Mouse (Mus musculus) hindbrain, embryonic 14.5 days (tissue): Measurements from ENCODE around the gene Lpp. TPM values are rescaled to one million over a fixed set of nuclear protein-coding genes. Genes with fewer than 3 reads are reported as not detected.

ENCODE experiments used
- ATAC-seq: fragments of 200-750 bp; cut with Nextera tagmentation; 2 replicates; pipeline ENCODE4 v1.8.0; 2017; ENCODE audit warnings: moderate number of reproducible peaks, mild to moderate bottlenecking, moderate TSS enrichment, moderate library complexity; ENCODE audit not compliant: low FRiP score
- DNase-seq: peaks from one replicate; pipeline ENCODE4 v3.0.0-alpha.2; 2015; ENCODE audit warnings: low spot score
- H3K27ac ChIP-seq: fragments of 300-500 bp; sonication (generic); 2 replicates; pipeline ENCODE4 v1.5.1; 2014; ENCODE audit warnings: mild to moderate bottlenecking, moderate library complexity
- H3K27me3 ChIP-seq: fragments of 300-500 bp; sonication (generic); 2 replicates; pipeline ENCODE4 v1.6.1; 2014; ENCODE audit warnings: mild to moderate bottlenecking, low read length, mixed read lengths; ENCODE audit not compliant: control insufficient read depth, insufficient read depth
- H3K36me3 ChIP-seq: fragments of 300-500 bp; sonication (generic); replicated peaks from 2 replicates; pipeline ENCODE4 v1.6.1; 2014; ENCODE audit not compliant: control insufficient read depth, insufficient read depth
- H3K4me1 ChIP-seq: fragments of 300-500 bp; sonication (generic); replicated peaks from 2 replicates; pipeline ENCODE4 v1.6.1; 2014; ENCODE audit warnings: antibody characterized with exemption, low read length, mixed read lengths; ENCODE audit not compliant: control insufficient read depth, insufficient read depth
- H3K4me2 ChIP-seq: fragments of 300-500 bp; sonication (generic); replicated peaks from 2 replicates; pipeline ENCODE4 v1.6.1; 2014; ENCODE audit warnings: mild to moderate bottlenecking, moderate library complexity
- H3K4me3 ChIP-seq: fragments of 300-500 bp; sonication (generic); replicated peaks from 2 replicates; pipeline ENCODE4 v1.5.1; 2014; ENCODE audit warnings: mild to moderate bottlenecking, low read length
- H3K9ac ChIP-seq: fragments of 300-500 bp; sonication (generic); 2 replicates; pipeline ENCODE4 v1.6.1; 2014
- H3K9me3 ChIP-seq: fragments of 300-500 bp; sonication (generic); 2 replicates; pipeline ENCODE4 v1.6.1; 2016; ENCODE audit warnings: low read length; ENCODE audit not compliant: control insufficient read depth
- WGBS: fragments of 180-500 bp; shearing (Covaris S2); extraction: QIAGEN DNeasy Blood & Tissue Kit; methylation state at CpG from one replicate; pipeline ENCODE4 v1.1.7; 2014; 5-methylcytosine and 5-hydroxymethylcytosine counted together
- polyA plus RNA-seq: library from polyadenylated mRNA; unstranded; fragments of >200 nt; fragmentation: Nextera tagmentation; extraction: Ambion mirVana; gene quantifications from 2 replicates; pipeline ENCODE4 v1.2.1, GENCODE M21; 2014

Lpp gene
- polyA plus RNA-seq, 1 experiment from 2014 or later = 13.0 TPM

DNA sequence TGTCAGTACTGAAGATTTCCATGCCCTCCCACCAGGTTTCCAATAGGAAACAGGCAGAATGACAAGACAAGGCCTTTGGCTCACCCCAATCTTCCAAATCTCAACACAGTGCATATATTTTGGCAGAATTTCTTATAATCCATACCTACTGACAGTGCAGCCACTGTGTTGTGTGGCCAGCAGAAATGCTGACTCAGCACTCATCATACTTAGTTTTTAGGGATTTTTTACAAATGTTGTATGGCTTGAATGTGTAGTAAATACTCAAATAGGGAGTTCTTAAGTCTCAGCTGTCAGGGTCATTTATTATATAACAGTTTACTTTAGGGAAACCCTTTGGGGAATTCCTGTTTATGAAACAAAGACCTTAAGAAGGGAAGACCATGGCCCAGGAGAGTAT, 202.2 kb downstream of the Lpp start:
- H3K9ac ChIP-seq = no peak overlapping the region
- ATAC-seq = no peak

GRCm38 (mm10) chr16:24598567-24598966, 205.3 kb downstream of the Lpp start:
- DNase-seq (no peak), ATAC-seq (no peak)
- H3K4me3 ChIP-seq = no peak overlapping the region
- WGBS = 84% methylated on average over 7 of the region's 7 CpGs
- H3K9ac ChIP-seq = no peak overlapping the region
- no peak overlapping the region for H3K4me2 ChIP-seq
- H3K36me3 ChIP-seq = no peaks in the 10 kb centered on the region
- H3K27me3 ChIP-seq = no peaks in the 10 kb centered on the region
- H3K27ac ChIP-seq = no peak overlapping the region
- no peaks in the 10 kb centered on the region for H3K9me3 ChIP-seq
- H3K4me1 ChIP-seq = no peaks in the 10 kb centered on the region

More for the DNA sequence above, 202.2 kb downstream of the Lpp start:
- no peaks in the 10 kb centered on the region for H3K36me3 ChIP-seq
- no peaks in the 10 kb centered on the region for H3K9me3 ChIP-seq
- no peaks in the 10 kb centered on the region for H3K27me3 ChIP-seq
- H3K4me3 ChIP-seq = no peak overlapping the region
- no peak for DNase-seq
- H3K27ac ChIP-seq = no peak overlapping the region
- no peak overlapping the region for H3K4me2 ChIP-seq
- H3K4me1 ChIP-seq = no peaks in the 10 kb centered on the region

- WGBS = 73% methylated on average over 7 of the region's 7 CpGs
Measured at GRCm38 (mm10) chr16:24599766-24600165, 206.5 kb downstream of the Lpp start.

DNA sequence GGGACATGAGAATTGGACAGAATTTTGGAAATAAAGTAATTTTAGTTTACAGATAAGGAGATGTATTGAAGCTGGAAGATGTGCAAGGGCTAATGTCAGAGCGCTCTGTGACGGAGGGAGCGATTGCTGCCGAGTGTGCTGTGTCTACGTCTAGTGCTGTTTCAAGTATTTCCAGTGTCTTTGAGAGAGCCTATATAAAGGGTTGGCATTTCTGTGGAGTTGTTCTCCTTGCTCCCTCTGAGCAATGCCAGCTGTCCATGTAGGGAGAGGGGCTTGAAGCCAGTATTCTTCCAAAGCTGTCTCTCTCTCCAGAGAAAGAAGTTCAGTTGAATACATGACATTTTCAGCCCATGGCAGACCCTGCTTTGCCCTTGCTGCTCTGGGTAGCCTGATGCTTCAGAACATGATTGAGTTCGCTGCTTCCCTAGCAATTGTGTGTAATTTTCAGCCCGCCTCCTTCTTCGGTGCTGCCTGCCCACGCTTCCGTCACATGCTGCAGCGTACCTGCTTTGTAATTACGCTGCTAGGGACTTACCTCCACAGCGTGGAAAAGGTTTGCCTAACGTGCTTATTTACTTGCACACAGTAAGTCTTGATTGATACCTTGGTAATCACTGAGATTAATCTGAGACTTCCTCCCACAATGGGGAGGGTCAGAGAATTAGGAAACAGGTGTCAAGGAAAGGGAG, 207.1 kb downstream of the Lpp start:
- DNase-seq (no peak), ATAC-seq (no peak)
- Histone ChIP-seq H3K9me3 (no peaks in the 10 kb centered on the region), H3K27me3 (no peaks in the 10 kb centered on the region), H3K4me1 (no peaks in the 10 kb centered on the region), H3K4me2 (no peak overlapping the region), H3K27ac (no peak overlapping the region), H3K9ac (no peak overlapping the region), H3K36me3 (no peaks in the 10 kb centered on the region), H3K4me3 (no peak overlapping the region)
- 83% methylated on average over 14 of the region's 14 CpGs for WGBS

More at GRCm38 (mm10) chr16:24599766-24600165, 206.5 kb downstream of the Lpp start:
- H3K4me1 ChIP-seq = no peaks in the 10 kb centered on the region
- H3K9ac ChIP-seq = no peak overlapping the region
- DNase-seq = no peak
- H3K36me3 ChIP-seq = no peaks in the 10 kb centered on the region
- no peaks in the 10 kb centered on the region for H3K27me3 ChIP-seq
- H3K4me3 ChIP-seq = no peak overlapping the region
- no peak overlapping the region for H3K4me2 ChIP-seq
- no peak overlapping the region for H3K27ac ChIP-seq
- H3K9me3 ChIP-seq = no peaks in the 10 kb centered on the region
- no peak for ATAC-seq

DNA sequence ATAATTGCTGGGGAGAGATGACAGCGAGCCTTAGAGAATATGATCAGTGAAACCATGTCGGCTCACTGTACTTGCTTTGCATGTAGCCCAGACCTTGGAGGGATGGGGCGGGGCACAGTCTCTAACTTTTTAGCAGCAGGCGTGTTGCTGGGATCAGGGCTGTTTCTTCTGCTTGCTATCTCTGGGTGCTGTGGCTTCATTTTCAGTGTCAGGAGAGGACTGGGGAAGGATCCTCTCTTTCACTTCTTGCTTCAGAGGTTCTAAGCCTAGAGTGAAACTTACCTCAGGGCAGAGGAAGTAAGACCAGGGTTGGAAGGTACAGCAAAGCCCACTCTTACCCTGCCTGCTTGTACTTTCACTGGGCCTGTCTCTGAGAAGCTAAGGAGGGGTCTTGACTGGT, 210.0 kb downstream of the Lpp start:
- no peaks in the 10 kb centered on the region for H3K4me1 ChIP-seq
- WGBS = 81% methylated on average over 4 of the region's 4 CpGs
- H3K36me3 ChIP-seq = no peaks in the 10 kb centered on the region
- H3K4me2 ChIP-seq = no peak overlapping the region
- H3K9ac ChIP-seq = no peak overlapping the region
- ATAC-seq = no peak
- no peaks in the 10 kb centered on the region for H3K27me3 ChIP-seq
- H3K4me3 ChIP-seq = no peak overlapping the region
- DNase-seq = no peak
- H3K9me3 ChIP-seq = no peaks in the 10 kb centered on the region
- H3K27ac ChIP-seq = no peak overlapping the region

- H3K4me2 ChIP-seq = no peak overlapping the region
- no peak for ATAC-seq
- no peaks in the 10 kb centered on the region for H3K4me1 ChIP-seq
- H3K27ac ChIP-seq = no peak overlapping the region
- no peak overlapping the region for H3K9ac ChIP-seq
- no peak for DNase-seq
- WGBS = 85% methylated on average over 8 of the region's 8 CpGs
- no peaks in the 10 kb centered on the region for H3K9me3 ChIP-seq
- H3K4me3 ChIP-seq = no peak overlapping the region
- H3K27me3 ChIP-seq = no peaks in the 10 kb centered on the region
- H3K36me3 ChIP-seq = no peaks in the 10 kb centered on the region
Measured at GRCm38 (mm10) chr16:24607896-24608457, 214.7 kb downstream of the Lpp start.

- no peak overlapping the region for H3K4me2 ChIP-seq
- no peak overlapping the region for H3K4me3 ChIP-seq
- no peak overlapping the region for H3K27ac ChIP-seq
- H3K4me1 ChIP-seq = peaks cover 10% of the 10 kb centered on the region
- no peak overlapping the region for H3K9ac ChIP-seq
- no peaks in the 10 kb centered on the region for H3K9me3 ChIP-seq
- H3K27me3 ChIP-seq = no peaks in the 10 kb centered on the region
- ATAC-seq (no peak), DNase-seq (no peak)
- no peaks in the 10 kb centered on the region for H3K36me3 ChIP-seq
- WGBS = 90% methylated on average over 6 of the region's 6 CpGs
Measured at GRCm38 (mm10) chr16:24619458-24619857, 226.2 kb downstream of the Lpp start.

DNA sequence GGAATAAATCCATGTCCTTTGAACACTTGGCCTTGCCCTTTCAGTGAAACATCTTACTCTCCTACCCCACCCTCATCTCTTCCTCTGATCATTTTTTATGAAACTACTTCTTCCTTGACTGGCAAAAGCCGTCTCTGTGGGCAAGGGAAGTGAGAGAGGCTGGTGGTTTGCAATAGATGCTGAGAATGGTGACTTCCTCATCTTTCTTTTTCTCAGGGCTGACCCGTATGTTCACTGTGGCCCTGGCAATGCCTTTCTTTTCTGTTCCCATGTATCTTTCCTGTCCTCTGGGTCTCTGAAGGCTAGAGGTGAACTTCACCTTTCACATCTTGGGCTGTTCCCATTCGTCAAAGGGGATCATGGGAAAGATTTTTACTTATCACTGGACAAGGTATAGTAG, 226.7 kb downstream of the Lpp start:
- no peak overlapping the region for H3K4me3 ChIP-seq
- no peaks in the 10 kb centered on the region for H3K36me3 ChIP-seq
- no peak for DNase-seq
- no peaks in the 10 kb centered on the region for H3K9me3 ChIP-seq
- H3K27ac ChIP-seq = no peak overlapping the region
- H3K4me1 ChIP-seq = peaks cover 11% of the 10 kb centered on the region
- 92% methylated on average over 3 of the region's 3 CpGs for WGBS
- no peak overlapping the region for H3K9ac ChIP-seq
- ATAC-seq = no peak
- no peaks in the 10 kb centered on the region for H3K27me3 ChIP-seq
- no peak overlapping the region for H3K4me2 ChIP-seq

DNA sequence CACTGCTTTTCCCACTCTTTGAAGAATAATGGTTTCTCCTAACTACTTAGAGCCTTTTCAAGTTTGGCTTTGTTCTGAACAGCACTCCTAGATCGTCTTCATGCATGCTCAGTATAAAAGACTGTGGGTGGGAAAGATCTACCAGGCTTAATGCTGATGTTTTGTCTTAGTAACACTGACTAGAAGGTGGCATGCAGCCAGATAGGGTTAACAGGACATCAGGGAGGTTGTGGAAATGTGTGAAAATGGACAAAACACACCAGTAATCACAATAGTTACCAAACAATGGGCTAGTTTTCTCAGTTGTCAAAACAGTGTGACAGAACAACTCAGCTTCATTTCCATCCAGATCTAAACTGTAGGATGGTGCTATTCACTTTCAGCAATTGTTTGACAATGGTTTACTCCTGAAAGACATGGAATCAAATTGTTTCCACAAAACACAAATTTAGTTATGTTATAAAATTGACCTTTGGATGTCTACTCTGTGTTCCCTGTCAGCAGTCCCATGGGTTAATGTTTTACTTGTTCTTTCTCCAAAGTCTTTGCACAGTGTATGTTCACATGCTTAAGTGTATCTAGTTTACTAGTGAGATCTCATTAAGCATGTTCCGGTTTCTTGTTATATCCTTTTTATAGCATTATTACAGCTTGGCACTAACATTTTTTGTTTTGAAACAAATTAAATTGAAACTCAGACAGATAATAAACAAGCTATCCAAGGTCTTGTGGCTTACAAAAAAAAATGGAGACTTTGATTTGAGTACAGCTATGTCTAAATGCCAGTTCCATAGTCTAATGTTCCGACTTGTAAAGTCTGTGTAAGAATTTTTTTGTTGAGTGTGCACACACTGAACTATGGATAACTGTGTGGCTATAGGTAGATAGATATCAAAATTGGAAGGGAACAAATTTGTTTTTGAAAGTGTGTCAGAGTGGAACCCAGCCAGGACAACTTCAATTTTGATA, 229.2 kb downstream of the Lpp start:
- Histone ChIP-seq H3K4me1 (peaks cover 11% of the 10 kb centered on the region), H3K9me3 (no peaks in the 10 kb centered on the region), H3K27ac (no peak overlapping the region), H3K27me3 (no peaks in the 10 kb centered on the region), H3K4me3 (no peak overlapping the region), H3K36me3 (no peaks in the 10 kb centered on the region), H3K9ac (no peak overlapping the region), H3K4me2 (no peak overlapping the region)
- ATAC-seq (no peak), DNase-seq (no peak)
- 65% methylated on average over 3 of the region's 3 CpGs for WGBS
